Mouse (Mus musculus) gastrocnemius, postnatal 10 days (tissue): Measurements from ENCODE around the gene Rps17. TPM values are rescaled to one million over a fixed set of nuclear protein-coding genes. Genes with fewer than 3 reads are reported as not detected.

Source experiments
- DNase-seq: peaks from one replicate; pipeline ENCODE4 v3.0.0; 2021; ENCODE audit warnings: mixed read lengths
- total RNA-seq, 2 experiments: library from RNA; stranded (reverse); gene quantifications; 2 replicates each; pipeline ENCODE4 v1.2.3; 2021

Gene Rps17
- total RNA-seq, 2 experiments from 2014 or later: 1,068 to 1,095 TPM

DNA sequence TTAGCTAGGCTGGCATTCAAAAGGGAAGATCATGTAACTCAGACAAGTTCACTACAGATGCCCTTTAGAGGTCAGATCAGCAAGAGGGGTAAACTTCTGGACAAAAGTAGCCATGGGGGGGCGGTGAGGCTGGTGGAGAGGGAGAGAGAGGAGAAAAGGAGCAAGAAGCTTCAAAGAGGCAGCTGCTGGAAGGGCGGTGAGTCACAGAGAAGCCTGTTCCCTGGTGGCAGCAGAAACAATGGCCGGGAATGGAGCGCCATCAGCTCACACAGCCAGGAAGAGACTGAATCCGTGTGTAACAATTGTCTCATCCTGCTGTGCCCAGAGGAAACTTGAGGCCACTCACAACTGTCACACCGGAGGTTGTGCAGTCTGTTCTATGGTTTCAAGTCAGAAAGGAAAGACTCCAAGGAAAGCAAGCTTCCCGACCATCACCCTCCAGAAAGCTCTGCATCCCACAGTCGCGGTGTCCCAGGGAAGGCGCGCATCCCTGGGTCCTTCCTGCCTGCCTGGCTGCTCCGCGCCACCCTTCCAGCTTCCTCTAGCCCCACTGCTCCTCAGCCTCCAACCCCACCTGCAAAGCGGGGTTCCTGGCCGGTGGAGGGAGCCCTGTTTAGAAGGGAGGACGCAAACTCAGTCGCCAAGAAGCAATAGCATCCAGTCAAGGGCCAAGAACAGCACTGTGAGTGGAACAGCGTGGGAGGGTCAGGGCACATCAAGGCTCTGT, 9.2 kb downstream of the Rps17 start:
- no peak for DNase-seq

DNA sequence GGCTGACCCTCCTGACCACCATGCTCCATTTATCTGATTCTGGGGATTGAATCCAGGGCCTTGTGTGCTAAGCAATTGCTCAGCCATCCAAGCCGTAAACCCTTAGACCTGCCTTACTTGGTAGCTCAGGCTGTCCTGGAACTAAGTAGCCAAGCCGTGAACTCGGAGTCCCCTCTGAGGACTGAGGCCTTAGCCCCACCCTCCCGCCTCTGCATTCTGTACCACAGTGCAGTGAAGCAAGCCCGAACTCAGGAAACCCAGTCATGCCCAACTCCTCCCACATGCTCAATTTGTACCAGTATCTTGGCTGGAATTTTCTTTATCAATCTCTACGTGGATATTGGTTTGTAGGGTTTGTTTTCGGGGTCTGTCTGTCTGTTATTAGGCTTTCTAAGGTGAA, 13.2 kb downstream of the Rps17 start:
- no peak for DNase-seq

- DNase-seq: no peak
Observed at GRCm38 (mm10) chr7:81330767-81331166, 14.3 kb downstream of the Rps17 start.

DNA sequence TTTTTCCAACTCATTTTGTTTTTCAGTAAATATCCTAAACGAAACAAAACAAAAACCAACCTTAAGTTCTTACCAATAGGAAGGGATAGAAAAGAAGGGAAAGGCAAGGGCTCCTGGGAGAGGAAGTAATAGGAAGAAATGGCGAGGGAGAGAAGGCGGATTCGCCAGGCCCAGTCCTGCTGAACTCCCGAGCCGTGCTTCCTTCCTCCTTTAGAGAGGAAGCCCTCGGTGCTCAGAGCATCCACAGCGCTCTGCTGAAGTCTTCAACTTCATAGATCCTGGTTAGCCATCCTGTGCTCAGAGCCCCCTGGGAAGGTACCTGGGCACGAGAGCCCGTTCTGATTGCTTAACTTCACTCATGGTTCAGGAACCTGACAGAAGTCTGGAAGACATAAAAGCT, 17.4 kb downstream of the Rps17 start:
- DNase-seq: no peak

DNA sequence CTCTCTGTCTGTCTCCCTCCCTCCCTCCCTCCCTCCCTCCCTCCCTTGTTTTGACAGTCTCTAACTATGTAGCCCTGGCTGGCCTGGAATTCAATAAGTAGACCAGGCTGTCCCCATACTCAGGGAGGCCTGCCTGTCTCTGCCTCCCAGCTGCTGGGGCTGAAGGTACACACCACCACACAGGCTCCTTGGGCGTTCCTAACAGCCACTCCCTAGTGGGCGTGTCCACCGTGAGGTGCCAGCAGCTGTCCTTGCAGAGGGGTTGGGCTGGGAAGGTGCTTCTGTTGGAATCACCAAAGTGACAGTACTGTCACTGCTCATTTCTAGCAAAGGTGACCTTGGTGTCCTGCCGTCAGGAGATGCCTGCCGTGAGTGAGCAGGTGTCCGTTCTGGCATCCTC, 18.2 kb downstream of the Rps17 start:
- no peak for DNase-seq

DNA sequence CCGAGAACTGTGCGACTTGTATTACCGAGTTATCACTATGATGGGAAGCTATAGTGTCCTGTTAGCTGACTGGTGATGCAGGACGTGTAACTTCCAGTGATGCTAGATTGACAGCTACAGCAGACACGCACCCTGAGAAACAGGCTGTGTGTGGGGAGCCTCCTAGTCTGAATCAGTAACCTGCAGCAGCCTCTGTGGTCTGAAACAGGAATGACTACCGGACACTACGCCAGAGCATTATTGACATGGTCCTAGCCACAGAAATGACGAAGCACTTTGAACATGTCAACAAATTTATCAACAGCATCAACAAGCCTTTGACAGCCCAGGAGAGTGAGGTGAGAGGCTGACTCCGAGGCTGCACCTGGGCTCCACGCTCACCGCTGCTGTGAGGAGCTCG, 19.0 kb downstream of the Rps17 start:
- no peak for DNase-seq

GRCm38 (mm10) chr7:81321776-81322175, 23.3 kb downstream of the Rps17 start:
- DNase-seq: no peak

DNA sequence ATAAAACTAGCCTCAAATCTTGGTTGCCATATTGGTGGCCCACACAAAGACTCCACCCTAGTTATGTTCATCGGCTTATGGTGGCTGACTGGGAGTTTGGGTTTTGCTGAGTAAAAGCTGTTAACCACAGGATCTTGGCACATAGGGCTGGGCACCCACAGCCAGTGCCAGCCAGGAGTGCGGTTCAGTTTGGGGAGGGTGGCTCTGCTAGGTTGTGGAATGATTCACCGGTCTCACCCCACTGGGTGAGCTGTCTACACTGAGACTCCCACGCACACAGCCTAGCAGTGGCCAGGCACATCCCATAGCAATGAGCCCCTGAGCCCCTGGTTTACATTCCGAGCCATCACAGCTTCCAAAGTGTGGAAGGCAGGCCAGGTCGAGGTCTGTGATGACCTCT, 25.3 kb downstream of the Rps17 start:
- DNase-seq: no peak

GRCm38 (mm10) chr7:81315583-81315982, 29.5 kb downstream of the Rps17 start:
- DNase-seq: no peak

GRCm38 (mm10) chr7:81311581-81311980, 33.5 kb downstream of the Rps17 start:
- no peak for DNase-seq

- DNase-seq: no peak
Observed at GRCm38 (mm10) chr7:81311130-81311529, 33.9 kb downstream of the Rps17 start.

DNA sequence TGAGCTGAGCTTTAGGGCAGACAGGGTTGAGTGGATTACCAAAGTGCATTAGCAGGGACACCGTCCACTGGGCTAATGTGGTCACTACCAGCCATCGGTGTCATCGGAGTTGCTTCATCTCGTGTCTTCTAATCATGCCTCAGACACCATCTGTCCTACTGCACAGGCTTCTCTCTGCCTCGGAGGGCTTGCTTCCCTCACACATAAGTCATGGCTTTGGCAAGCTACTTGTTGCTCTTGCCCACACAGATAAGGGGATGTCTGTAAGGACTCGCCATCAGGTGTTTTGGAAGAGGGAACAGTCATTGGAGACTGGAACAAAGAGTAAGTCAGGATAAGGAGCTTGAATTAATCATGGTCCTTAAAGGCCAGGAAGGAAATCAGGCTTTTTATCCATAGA, 35.8 kb downstream of the Rps17 start:
- DNase-seq: no peak

GRCm38 (mm10) chr7:81307735-81308134, 37.3 kb downstream of the Rps17 start:
- DNase-seq: no peak

- no peak for DNase-seq
Observed at GRCm38 (mm10) chr7:81304675-81305074, 40.4 kb downstream of the Rps17 start.

DNA sequence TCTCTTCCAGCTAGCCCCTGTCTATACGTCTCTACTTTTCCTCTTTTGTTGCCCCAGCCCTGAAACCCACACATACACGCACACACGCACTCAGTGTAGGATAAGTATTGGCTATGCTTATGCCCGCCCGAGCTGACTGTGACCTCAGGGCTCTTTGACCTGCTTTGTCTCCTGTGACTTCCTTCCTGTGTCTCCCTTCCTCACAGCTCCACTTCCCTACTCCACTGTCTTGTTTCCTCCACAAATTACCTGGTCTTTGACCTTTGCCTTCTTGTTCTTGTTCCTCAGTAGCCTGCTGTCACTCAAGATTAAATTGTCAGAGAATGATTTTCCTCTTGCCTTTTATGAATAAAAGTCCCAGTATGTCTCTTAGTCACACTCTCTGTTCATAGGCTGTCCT, 41.0 kb downstream of the Rps17 start:
- no peak for DNase-seq

GRCm38 (mm10) chr7:81303682-81304081, 41.4 kb downstream of the Rps17 start:
- no peak for DNase-seq

GRCm38 (mm10) chr7:81301323-81301722, 43.7 kb downstream of the Rps17 start:
- no peak for DNase-seq

GRCm38 (mm10) chr7:81298206-81298605, 46.8 kb downstream of the Rps17 start:
- no peak for DNase-seq

GRCm38 (mm10) chr7:81295169-81295568, 49.9 kb downstream of the Rps17 start:
- no peak for DNase-seq

Other genes with a start within 250 kb of the Rps17 start
- under 1 TPM; 0.28 to 0.34 TPM for gene Slc28a1, start 230.5 kb downstream of the Rps17 start, total RNA-seq
- 10 to 100 TPM in 1 of 2 experiments, 1 to 10 TPM in 1; 7.8 to 10.1 TPM for gene Pde8a, start 131.7 kb downstream of the Rps17 start, total RNA-seq
- gene Cpeb1, start 110.2 kb upstream of the Rps17 start, total RNA-seq: 10 to 100 TPM; 10.5 to 17.4 TPM
- gene Ap3b2, start 148.7 kb upstream of the Rps17 start, total RNA-seq: 1 to 10 TPM; 4.5 to 4.9 TPM
- not detected for gene BC048679, start 153.0 kb upstream of the Rps17 start, total RNA-seq
- 100 to 1,000 TPM; 195 to 220 TPM for gene Fsd2, start 221.7 kb upstream of the Rps17 start, total RNA-seq
- 1 to 10 TPM; 5.9 to 6.5 TPM for gene Whamm, start 226.0 kb upstream of the Rps17 start, total RNA-seq